Mouse (Mus musculus): ENCODE data around the gene Gm21119.
"Not testable (repeated sequence)": the region's sequence is repeated elsewhere in the genome, so short reads cannot be mapped to it uniquely, and the experiment has no call there.

The Gm21119 gene

GRCm38 (mm10) chr8:20652976-20653375 is 38.3 kb downstream of the Gm21119 start:
- in situ Hi-C loops (cut with MboI; ENCODE audit: low sequenced_read_pairs) = not testable (repeated sequence)

GRCm38 (mm10) chr8:20678418-20678817 is 63.7 kb downstream of the Gm21119 start:
- in situ Hi-C loops (cut with MboI; ENCODE audit: low sequenced_read_pairs) = not testable (repeated sequence)

Data from CH12F3 (cell line).